Mouse (Mus musculus): ENCODE data around the gene Podn. TPM values are rescaled to one million over a fixed set of nuclear protein-coding genes. Genes with fewer than 3 reads are reported as not detected.
"Not testable (repeated sequence)": the region's sequence is repeated elsewhere in the genome, so short reads cannot be mapped to it uniquely, and the experiment has no call there.

The Podn gene
- polyA plus RNA-seq (2016; fragmentation: Nextera tagmentation; extraction: Ambion mirVana) = 0.10 and 0.22 TPM in 2 replicates

DNA sequence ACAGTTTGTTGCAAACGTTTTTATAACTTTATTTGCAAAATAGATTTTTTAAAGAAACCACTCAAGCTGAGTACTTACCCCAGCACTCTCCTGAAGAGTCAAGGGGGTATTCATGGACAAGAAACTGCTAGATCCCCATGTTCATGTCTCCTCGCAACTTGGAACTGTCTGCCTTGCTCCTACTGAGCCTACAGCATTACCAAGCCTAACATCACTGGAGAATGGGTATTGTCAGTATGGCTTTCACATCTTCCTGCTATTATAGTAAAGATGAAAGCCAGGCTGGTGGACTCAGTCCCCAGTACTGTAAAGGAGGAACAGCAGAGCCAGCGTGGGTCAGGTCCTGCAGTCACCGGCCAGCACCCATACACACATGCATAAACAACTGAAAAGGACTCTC lies at the start of gene Podn:
Gene Podn, minus strand, starts transcription at position 101 of the 400 bp plus-strand sequence.
- Histone ChIP-seq H3K9me3 (no peaks in the 10 kb centered on the region), H3K36me3 (replicated peaks) (peaks cover 10% of the 10 kb centered on the region), H3K4me3 (no peak within 1 kb of the TSS), H3K27ac (no peak within 1 kb of the TSS), H3K27me3 (ENCODE audit: poor library complexity, severe bottlenecking) (no peaks in the 10 kb centered on the region), H3K4me1 (no peaks in the 10 kb centered on the region)
- no peak for DNase-seq (ENCODE audit: extremely low spot score, low spot score)
- 85% methylated on average over 4 of the region's 4 CpGs for WGBS

DNA sequence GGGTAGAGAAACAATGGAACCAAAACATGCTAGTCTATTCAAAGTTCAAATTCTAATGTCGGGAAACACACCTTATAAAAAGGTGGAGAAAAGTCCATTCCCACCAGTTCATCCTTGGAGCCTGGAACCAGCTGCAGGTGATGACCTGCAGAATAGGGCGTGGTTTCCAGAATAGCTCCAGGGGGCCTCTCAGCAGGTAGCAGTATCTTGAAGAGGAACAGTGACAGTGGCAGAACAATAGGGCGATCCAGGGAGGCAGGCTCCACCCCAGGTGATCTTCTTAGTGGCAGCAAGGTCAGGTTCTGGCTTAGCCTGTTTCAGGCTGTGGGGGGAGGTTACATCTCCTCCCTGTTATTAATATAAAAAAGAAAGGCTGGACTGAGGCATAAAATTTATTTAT lies 49.3 kb upstream of the Podn start:
- H3K27ac ChIP-seq; H3K9me3 ChIP-seq; H3K27me3 ChIP-seq (ENCODE audit: poor library complexity, severe bottlenecking); H3K36me3 ChIP-seq (replicated peaks); H3K4me1 ChIP-seq; DNase-seq (ENCODE audit: extremely low spot score, low spot score); H3K4me3 ChIP-seq: not testable (repeated sequence)
- WGBS = 32% methylated on average over 3 of the region's 3 CpGs

- H3K36me3 ChIP-seq (replicated peaks) = no peaks in the 10 kb centered on the region
- no peak for DNase-seq (ENCODE audit: extremely low spot score, low spot score)
- no peaks in the 10 kb centered on the region for H3K4me1 ChIP-seq
- H3K9me3 ChIP-seq = peaks cover 7% of the 10 kb centered on the region; the same call in 1 of the 2 replicates
- no peak within 1 kb of the TSS for H3K4me3 ChIP-seq
- 81% methylated on average over 1 of the region's 1 CpGs for WGBS
- H3K27ac ChIP-seq = no peak within 1 kb of the TSS
- no peaks in the 10 kb centered on the region for H3K27me3 ChIP-seq (ENCODE audit: poor library complexity, severe bottlenecking)
Observed at GRCm38 (mm10) chr4:108144880-108145279, 48.6 kb upstream of the Podn start, which contains the start of gene Scp2. Gene Scp2, minus strand, starts transcription at chr4:108144998.

GRCm38 (mm10) chr4:108143778-108144177 lies 47.5 kb upstream of the Podn start:
- H3K27me3 ChIP-seq (ENCODE audit: poor library complexity, severe bottlenecking) = no peaks in the 10 kb centered on the region
- H3K27ac ChIP-seq = no peak overlapping the region
- H3K9me3 ChIP-seq = peaks cover 7% of the 10 kb centered on the region; the same call in 1 of the 2 replicates
- no peaks in the 10 kb centered on the region for H3K36me3 ChIP-seq (replicated peaks)
- DNase-seq (ENCODE audit: extremely low spot score, low spot score) = no peak
- H3K4me1 ChIP-seq = no peaks in the 10 kb centered on the region
- no peak overlapping the region for H3K4me3 ChIP-seq

DNA sequence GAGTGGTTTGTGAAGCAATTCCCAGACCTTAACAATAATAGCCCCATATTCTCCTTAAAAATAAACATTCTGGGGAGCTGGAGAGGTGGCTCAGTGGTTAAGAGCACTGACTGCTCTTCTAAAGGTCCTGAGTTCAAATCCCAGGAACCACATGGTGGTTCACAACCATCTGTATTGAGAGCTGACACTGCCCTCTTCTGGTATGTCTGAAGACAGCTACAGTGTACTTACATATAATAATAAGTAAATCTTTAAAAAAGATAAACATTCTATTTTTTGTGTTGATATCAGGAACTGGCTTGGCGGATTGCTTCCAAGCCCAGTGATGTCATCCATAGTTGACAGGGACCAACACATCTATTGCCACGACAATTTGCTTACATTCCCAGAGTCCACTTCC lies 46.9 kb upstream of the Podn start:
- WGBS = 87% methylated on average over 2 of the region's 2 CpGs
- DNase-seq (ENCODE audit: extremely low spot score, low spot score); H3K27ac ChIP-seq; H3K9me3 ChIP-seq; H3K36me3 ChIP-seq (replicated peaks); H3K4me1 ChIP-seq; H3K27me3 ChIP-seq (ENCODE audit: poor library complexity, severe bottlenecking); H3K4me3 ChIP-seq: not testable (repeated sequence)

DNA sequence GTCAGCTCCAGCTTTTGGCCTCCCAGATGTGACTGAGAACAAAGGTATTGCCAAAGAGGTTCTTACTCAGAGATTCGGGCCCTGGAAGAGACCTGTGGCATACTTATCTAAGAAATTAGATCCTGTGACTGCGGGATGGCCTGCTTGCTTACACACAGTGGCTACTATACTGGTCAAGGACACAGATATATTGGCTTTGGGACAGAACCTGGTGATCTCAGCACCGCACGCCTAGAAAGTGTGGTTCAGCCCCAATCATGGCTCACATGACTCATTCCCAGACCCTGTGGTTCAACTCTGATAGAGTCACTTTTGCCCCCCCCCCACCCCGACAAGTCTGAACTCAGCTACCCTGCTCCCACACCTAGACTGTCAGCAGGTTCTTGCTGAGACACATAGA lies 40.7 kb upstream of the Podn start:
- DNase-seq (ENCODE audit: extremely low spot score, low spot score) = no peak
- Histone ChIP-seq H3K9me3 (0 out of 2 replicates have a peak, but pooled peaks cover under 1% of the 10 kb centered on the region), H3K4me3 (no peak overlapping the region), H3K36me3 (replicated peaks) (no peaks in the 10 kb centered on the region), H3K27ac (no peak overlapping the region), H3K4me1 (no peaks in the 10 kb centered on the region), H3K27me3 (ENCODE audit: poor library complexity, severe bottlenecking) (no peaks in the 10 kb centered on the region)
- WGBS = 90% methylated on average over 5 of the region's 5 CpGs

GRCm38 (mm10) chr4:108130452-108130851 lies 34.2 kb upstream of the Podn start:
- no peaks in the 10 kb centered on the region for H3K9me3 ChIP-seq
- DNase-seq (ENCODE audit: extremely low spot score, low spot score) = no peak
- H3K27ac ChIP-seq = no peak overlapping the region
- WGBS = 90% methylated on average over 3 of the region's 3 CpGs
- no peaks in the 10 kb centered on the region for H3K36me3 ChIP-seq (replicated peaks)
- H3K27me3 ChIP-seq (ENCODE audit: poor library complexity, severe bottlenecking) = no peaks in the 10 kb centered on the region
- H3K4me3 ChIP-seq = no peak overlapping the region
- no peaks in the 10 kb centered on the region for H3K4me1 ChIP-seq

DNA sequence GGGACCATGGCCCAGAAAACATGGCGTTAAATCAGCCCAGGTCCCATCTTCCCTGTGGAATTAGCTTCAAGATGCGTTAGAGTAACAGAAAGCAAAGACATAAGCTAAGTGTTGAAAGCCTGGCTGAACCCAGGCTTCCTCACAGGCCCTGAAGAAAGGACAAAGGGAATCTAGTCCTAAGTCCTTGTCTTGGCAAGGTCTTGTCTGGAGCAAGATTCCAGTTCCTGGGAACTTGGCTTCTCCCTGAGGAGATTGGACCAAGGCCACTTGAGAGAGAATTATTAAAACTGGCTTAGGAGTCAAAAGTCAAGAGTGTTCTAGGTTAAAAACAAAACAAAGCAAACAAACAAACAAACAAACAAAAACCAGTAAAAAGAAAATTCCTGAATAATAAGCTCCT lies 32.1 kb upstream of the Podn start:
- Histone ChIP-seq H3K4me3 (no peak overlapping the region), H3K36me3 (replicated peaks) (no peaks in the 10 kb centered on the region)
- 88% methylated on average over 2 of the region's 2 CpGs for WGBS

DNA sequence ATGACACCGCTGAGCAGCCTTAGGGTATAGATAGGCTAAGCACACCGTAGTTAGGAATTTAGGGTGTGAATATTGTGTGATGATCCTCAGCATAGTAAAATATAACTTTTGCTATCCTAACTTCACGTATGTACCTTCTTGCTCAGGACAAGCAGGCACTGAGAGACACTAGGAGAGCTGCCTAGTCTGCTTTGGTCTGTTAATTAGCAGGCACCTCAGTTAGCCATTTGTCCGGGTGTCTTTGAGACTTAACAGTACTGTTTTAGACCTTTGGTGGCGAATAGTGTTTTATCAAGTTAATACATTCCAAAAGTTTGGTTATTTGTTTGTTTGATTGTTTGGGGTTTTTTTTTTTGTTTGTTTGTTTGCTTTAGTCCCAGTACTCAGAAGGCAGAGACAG lies 31.3 kb upstream of the Podn start:
- H3K9me3 ChIP-seq = no peaks in the 10 kb centered on the region
- H3K4me3 ChIP-seq = no peak overlapping the region
- H3K4me1 ChIP-seq = no peaks in the 10 kb centered on the region
- H3K27me3 ChIP-seq (ENCODE audit: poor library complexity, severe bottlenecking) = no peaks in the 10 kb centered on the region
- no peak for DNase-seq (ENCODE audit: extremely low spot score, low spot score)
- H3K27ac ChIP-seq = no peak overlapping the region
- no peaks in the 10 kb centered on the region for H3K36me3 ChIP-seq (replicated peaks)
- WGBS = 91% methylated on average over 5 of the region's 5 CpGs

More for the DNA sequence above, 32.1 kb upstream of the Podn start:
- Histone ChIP-seq H3K27ac (no peak overlapping the region), H3K27me3 (ENCODE audit: poor library complexity, severe bottlenecking) (no peaks in the 10 kb centered on the region), H3K9me3 (no peaks in the 10 kb centered on the region), H3K4me1 (no peaks in the 10 kb centered on the region)
- no peak for DNase-seq (ENCODE audit: extremely low spot score, low spot score)

DNA sequence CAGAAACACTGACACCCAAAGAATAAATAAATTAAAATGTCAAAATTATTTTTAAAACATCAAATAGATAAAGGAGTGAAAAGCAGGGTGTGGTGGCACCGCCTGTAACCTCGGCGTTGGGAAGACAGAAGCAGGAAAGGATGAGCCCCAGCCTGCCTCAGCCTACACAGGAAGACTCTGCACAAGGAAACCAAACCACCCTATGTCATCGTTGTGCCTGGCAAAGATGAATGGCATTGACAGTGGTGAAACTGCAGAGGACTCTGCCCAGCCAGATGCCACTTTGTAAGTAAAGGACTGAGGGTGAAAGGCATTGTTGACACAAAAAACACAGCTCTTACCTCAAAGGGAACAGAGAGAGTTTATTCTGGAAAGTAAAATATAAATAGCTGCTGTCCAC lies 30.0 kb upstream of the Podn start:
- WGBS = 91% methylated on average over 4 of the region's 4 CpGs
- no peaks in the 10 kb centered on the region for H3K27me3 ChIP-seq (ENCODE audit: poor library complexity, severe bottlenecking)
- H3K9me3 ChIP-seq = no peaks in the 10 kb centered on the region
- H3K36me3 ChIP-seq (replicated peaks) = no peaks in the 10 kb centered on the region
- H3K4me3 ChIP-seq = no peak overlapping the region
- H3K4me1 ChIP-seq = no peaks in the 10 kb centered on the region
- DNase-seq (ENCODE audit: extremely low spot score, low spot score) = no peak
- no peak overlapping the region for H3K27ac ChIP-seq

DNA sequence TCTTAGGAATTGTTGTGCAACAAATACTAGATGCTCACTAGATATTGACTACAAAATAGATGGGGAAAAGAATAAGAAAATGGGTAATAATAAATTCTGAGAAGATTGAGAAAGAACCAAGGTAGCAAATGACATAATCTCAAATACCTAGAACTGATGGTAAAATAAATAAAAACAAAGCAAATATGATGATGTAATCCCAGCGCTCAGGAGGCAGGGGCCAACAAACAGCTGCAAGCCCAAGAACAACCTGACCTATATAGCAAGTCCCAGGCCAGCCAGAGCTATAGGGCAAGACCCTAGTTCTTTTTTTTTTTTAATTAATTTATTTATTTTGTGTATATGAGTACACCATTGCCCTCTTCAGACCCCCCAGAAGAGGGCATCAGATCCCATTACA lies 27.9 kb upstream of the Podn start:
- DNase-seq (ENCODE audit: extremely low spot score, low spot score) = no peak
- H3K36me3 ChIP-seq (replicated peaks) = no peaks in the 10 kb centered on the region
- no peak overlapping the region for H3K27ac ChIP-seq
- 93% methylated on average over 1 of the region's 1 CpGs for WGBS
- H3K4me1 ChIP-seq = no peaks in the 10 kb centered on the region
- H3K4me3 ChIP-seq = no peak overlapping the region
- H3K9me3 ChIP-seq = no peaks in the 10 kb centered on the region
- no peaks in the 10 kb centered on the region for H3K27me3 ChIP-seq (ENCODE audit: poor library complexity, severe bottlenecking)

GRCm38 (mm10) chr4:108117924-108118876 lies 22.0 kb upstream of the Podn start:
- Histone ChIP-seq H3K4me1 (0 out of 2 replicates have a peak, but pooled peaks cover 4% of the 10 kb centered on the region), H3K36me3 (replicated peaks) (no peaks in the 10 kb centered on the region), H3K27ac (peak overlapping the region; percentile 87), H3K9me3 (no peaks in the 10 kb centered on the region), H3K27me3 (ENCODE audit: poor library complexity, severe bottlenecking) (no peaks in the 10 kb centered on the region), H3K4me3 (peak overlapping the region; percentile 74)
- 12% methylated on average over 45 of the region's 45 CpGs for WGBS
- DNase-seq (ENCODE audit: extremely low spot score, low spot score) = peak; percentile 91

DNA sequence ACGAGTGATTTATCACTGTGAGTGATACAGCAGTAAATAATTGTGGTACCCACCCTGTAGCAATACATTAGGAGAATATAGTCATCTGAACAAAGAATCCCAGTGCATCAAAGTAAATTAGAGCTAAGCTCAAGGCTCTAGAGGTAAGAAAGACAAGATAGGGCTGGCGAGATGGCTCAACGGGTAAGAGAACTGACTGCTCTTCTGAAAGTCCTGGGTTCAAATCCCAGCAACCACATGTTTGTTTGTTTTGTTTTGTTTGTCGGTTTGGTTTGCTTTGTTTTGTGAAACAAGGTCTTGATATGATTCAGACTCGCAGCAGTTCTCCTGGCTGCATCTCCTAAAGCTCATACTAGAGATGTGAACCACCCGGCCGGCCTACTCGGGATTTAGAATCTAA lies 21.2 kb upstream of the Podn start:
- WGBS = 91% methylated on average over 8 of the region's 8 CpGs
- H3K27me3 ChIP-seq (ENCODE audit: poor library complexity, severe bottlenecking) = no peaks in the 10 kb centered on the region
- H3K9me3 ChIP-seq = no peaks in the 10 kb centered on the region
- DNase-seq (ENCODE audit: extremely low spot score, low spot score) = no peak
- no peak overlapping the region for H3K27ac ChIP-seq
- no peaks in the 10 kb centered on the region for H3K36me3 ChIP-seq (replicated peaks)
- H3K4me1 ChIP-seq = 0 out of 2 replicates have a peak, but pooled peaks cover 4% of the 10 kb centered on the region
- H3K4me3 ChIP-seq = 0 out of 2 replicates have a peak overlapping the region, but pooled peaks have one; percentile 74
